Mouse (Mus musculus): ENCODE results near the gene Eif1ax.
"Not testable (repeated sequence)": the region's sequence is repeated elsewhere in the genome, so short reads cannot be mapped to it uniquely, and the experiment has no call there.

The Eif1ax gene

GRCm38 (mm10) chrX:159371831-159372752 is at the start of gene Eif1ax:
Eif1ax (plus strand) TSS chrX:159372178.
- peak; percentile 87 for DNase-seq (ENCODE audit: low spot score)

GRCm38 (mm10) chrX:159364506-159364905 is 7.5 kb upstream of the Eif1ax start:
- no peak for DNase-seq (ENCODE audit: low spot score)

- DNase-seq (ENCODE audit: low spot score), result no peak
These were observed 771 bp downstream of the Eif1ax start for GRCm38 (mm10) chrX:159372753-159373144.

GRCm38 (mm10) chrX:159387105-159387504 is 15.1 kb downstream of the Eif1ax start:
- DNase-seq (ENCODE audit: low spot score), result no peak

GRCm38 (mm10) chrX:159388953-159389352 is 17.0 kb downstream of the Eif1ax start:
- no peak for DNase-seq (ENCODE audit: low spot score)

GRCm38 (mm10) chrX:159390347-159390962 is 18.5 kb downstream of the Eif1ax start:
- no peak for DNase-seq (ENCODE audit: low spot score)

GRCm38 (mm10) chrX:159391239-159391638 is 19.3 kb downstream of the Eif1ax start:
- no peak for DNase-seq (ENCODE audit: low spot score)

- peak; percentile 31 for DNase-seq (ENCODE audit: low spot score)
These were observed 37.3 kb downstream of the Eif1ax start for GRCm38 (mm10) chrX:159409253-159409652.

- peak; percentile 53 for DNase-seq (ENCODE audit: low spot score)
These were observed 42.3 kb downstream of the Eif1ax start, which contains the start of gene Map7d2 for GRCm38 (mm10) chrX:159414130-159414828. Map7d2 (plus strand) TSS chrX:159414572.

GRCm38 (mm10) chrX:159414829-159415673 is 43.1 kb downstream of the Eif1ax start:
- peak; percentile 7 for DNase-seq (ENCODE audit: low spot score)

GRCm38 (mm10) chrX:159430507-159430906 is 58.5 kb downstream of the Eif1ax start:
- not testable (repeated sequence) for DNase-seq (ENCODE audit: low spot score)

Measured in MN1 (cell line).